Mouse (Mus musculus): ENCODE measurements around the gene Npr2. TPM values are rescaled to one million over a fixed set of nuclear protein-coding genes. Genes with fewer than 3 reads are reported as not detected.
A peak's percentile ranks its signal among the peaks of the same experiment; 100 is the strongest.

The Npr2 gene
- polyA plus RNA-seq, 1 experiment from 2014 or later: 11.1 TPM

DNA sequence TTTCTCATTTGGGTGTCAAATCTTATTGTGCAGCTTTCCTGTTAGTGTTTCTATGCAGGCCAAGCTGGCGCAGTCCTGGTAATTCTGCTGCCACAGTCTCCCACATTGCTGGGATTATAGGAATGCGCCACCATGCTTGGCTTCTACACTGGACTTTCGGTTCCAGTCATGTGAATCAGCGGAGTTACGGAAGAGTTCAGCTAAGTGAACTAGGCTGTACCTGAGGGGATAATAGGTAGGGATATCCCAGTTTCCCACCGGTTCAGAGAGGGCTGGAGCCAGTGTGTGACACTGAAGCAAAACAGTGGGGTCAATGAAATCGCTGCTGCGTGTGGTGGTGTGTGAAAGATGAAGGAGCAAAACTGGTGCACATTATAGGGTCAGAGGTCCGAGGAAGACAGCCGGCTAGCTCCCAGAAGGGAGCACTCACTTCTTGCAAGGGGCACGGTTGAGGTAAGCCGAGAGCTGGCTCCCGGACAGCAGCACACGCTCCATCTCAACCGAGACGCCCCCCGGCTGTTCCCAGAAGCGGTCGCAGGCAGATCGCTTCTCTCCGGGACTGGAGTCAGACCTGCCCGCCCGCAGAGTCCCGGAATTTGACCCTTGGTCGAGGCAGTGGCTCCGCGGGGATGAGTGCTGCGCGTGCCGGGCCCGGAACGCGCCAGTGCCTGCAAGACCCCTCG is 24.1 kb downstream of the Npr2 start:
- DNase-seq (ENCODE audit: low spot score) (no peak), ATAC-seq (replicated peaks; ENCODE audit: low FRiP score, low TSS enrichment, low read depth) (peak; percentile 34)
- WGBS: 6% methylated on average over 33 of the region's 34 CpGs
- Histone ChIP-seq H3K4me3 (ENCODE audit: low read depth, low read length) (peak overlapping the region; percentile 83), H3K27ac (ENCODE audit: low read depth) (peak overlapping the region; percentile 88), H3K27me3 (replicated peaks; ENCODE audit: control insufficient read depth, insufficient read depth, low read length) (no peaks in the 10 kb centered on the region), H3K9me3 (ENCODE audit: control insufficient read depth, low read length) (no peaks in the 10 kb centered on the region), H3K36me3 (ENCODE audit: control insufficient read depth, insufficient read depth, low read length) (no peaks in the 10 kb centered on the region), H3K9ac (ENCODE audit: low read length) (peak overlapping the region; percentile 76), H3K4me1 (replicated peaks; ENCODE audit: control insufficient read depth, insufficient read depth, low read length) (peaks cover 7% of the 10 kb centered on the region), H3K4me2 (ENCODE audit: low read length) (peak overlapping the region; percentile 85)

DNA sequence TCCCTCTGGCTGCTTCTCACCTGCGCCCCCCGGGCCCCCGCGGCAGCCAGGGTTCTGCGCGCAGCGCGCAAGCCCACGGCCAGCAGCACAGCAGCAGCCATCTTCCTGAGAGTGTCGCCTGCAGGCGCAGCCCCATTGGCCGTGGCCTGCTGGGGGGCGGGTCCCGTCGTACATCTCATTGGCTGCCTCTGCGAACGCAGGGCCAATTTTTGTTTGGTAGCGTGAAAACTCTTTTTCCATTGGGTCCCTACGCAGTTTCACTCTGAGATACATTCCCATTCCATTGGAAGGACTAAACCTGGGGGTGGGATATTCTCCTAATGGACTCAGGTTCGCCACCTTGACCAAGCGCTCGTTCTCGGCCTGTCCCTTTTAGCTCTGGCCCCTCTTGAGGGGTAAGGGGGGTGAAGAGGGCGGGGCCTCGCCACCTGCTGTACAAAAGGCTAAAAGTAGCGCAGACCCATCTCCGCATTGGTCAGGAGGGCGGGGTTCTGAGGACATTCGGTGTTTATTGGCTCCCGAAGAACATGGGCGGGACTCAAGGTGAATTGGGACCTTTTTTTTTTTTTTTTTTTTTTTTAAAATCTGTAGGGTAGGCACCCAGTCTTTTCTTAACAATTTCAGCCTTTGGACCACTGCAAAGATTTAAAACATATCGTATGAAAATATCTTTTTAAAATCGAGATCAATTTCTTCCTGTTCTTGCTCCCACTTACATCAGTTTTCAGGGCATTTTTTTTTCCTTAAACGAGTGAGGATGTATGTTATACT is 24.8 kb downstream of the Npr2 start, which contains the start of gene Hint2:
Gene Hint2 (minus strand): TSS at position 128 of the 771 bp plus-strand sequence.
- peak within 1 kb of the TSS; percentile 76 for H3K9ac ChIP-seq (ENCODE audit: low read length)
- peak; percentile 97 for ATAC-seq (replicated peaks; ENCODE audit: low FRiP score, low TSS enrichment, low read depth)
- H3K4me3 ChIP-seq (ENCODE audit: low read depth, low read length): peak within 1 kb of the TSS; percentile 83
- no peaks in the 10 kb centered on the region for H3K9me3 ChIP-seq (ENCODE audit: control insufficient read depth, low read length)
- no peaks in the 10 kb centered on the region for H3K27me3 ChIP-seq (replicated peaks; ENCODE audit: control insufficient read depth, insufficient read depth, low read length)
- H3K36me3 ChIP-seq (ENCODE audit: control insufficient read depth, insufficient read depth, low read length): no peaks in the 10 kb centered on the region
- peak within 1 kb of the TSS; percentile 85 for H3K4me2 ChIP-seq (ENCODE audit: low read length)
- DNase-seq (ENCODE audit: low spot score): peak; percentile 94
- peaks cover 7% of the 10 kb centered on the region for H3K4me1 ChIP-seq (replicated peaks; ENCODE audit: control insufficient read depth, insufficient read depth, low read length)
- peak within 1 kb of the TSS; percentile 88 for H3K27ac ChIP-seq (ENCODE audit: low read depth)
- WGBS: 1% methylated on average over 34 of the region's 34 CpGs

DNA sequence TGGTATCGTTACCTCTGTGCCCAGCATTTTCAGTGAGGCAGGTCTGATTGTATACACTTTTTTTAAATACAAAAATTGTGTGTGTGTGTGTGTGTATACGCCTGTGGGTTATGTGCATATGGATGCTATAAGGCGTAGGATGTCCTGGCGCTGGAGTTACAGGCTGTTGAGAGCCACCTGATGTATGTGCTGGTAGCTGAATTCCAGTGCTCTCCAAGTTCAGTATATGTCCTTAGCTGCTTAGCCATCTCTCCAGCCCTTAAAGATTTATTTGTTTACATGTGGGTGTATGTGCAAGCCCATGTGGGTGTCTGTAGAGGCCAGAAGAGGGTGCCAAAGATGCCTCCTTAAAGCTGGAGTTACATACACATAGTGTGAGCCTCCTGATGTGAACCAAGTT is 25.4 kb downstream of the Npr2 start:
- H3K36me3 ChIP-seq (ENCODE audit: control insufficient read depth, insufficient read depth, low read length): no peaks in the 10 kb centered on the region
- H3K27ac ChIP-seq (ENCODE audit: low read depth): no peak overlapping the region
- H3K4me3 ChIP-seq (ENCODE audit: low read depth, low read length): peak overlapping the region; percentile 83
- DNase-seq (ENCODE audit: low spot score): no peak
- no peaks in the 10 kb centered on the region for H3K9me3 ChIP-seq (ENCODE audit: control insufficient read depth, low read length)
- ATAC-seq (replicated peaks; ENCODE audit: low FRiP score, low TSS enrichment, low read depth): no peak
- H3K27me3 ChIP-seq (replicated peaks; ENCODE audit: control insufficient read depth, insufficient read depth, low read length): no peaks in the 10 kb centered on the region
- peak overlapping the region; percentile 85 for H3K4me2 ChIP-seq (ENCODE audit: low read length)
- H3K4me1 ChIP-seq (replicated peaks; ENCODE audit: control insufficient read depth, insufficient read depth, low read length): peaks cover 7% of the 10 kb centered on the region
- H3K9ac ChIP-seq (ENCODE audit: low read length): no peak overlapping the region
- 57% methylated on average over 4 of the region's 4 CpGs for WGBS

DNA sequence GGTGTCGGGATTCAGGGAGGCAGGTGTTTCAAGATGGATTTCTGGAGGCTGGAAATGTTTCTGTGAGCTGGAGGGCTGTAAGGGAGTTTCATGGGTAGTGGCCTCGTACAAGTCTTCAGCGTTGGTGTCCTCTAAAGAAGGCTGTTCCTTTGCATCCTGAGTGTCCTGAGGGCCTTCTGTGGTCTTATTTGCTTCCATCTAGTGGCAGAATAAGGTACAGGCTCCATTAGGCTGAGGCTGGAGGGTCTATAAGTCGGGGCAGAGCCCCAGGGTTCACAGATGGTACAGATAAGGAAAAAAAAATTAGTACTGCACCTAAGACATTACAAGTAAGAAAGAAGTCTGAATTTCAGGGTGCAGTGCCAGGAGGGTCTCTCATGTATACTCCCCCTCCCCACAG is 34.7 kb downstream of the Npr2 start:
- Histone ChIP-seq H3K4me1 (replicated peaks; ENCODE audit: control insufficient read depth, insufficient read depth, low read length) (peaks cover 11% of the 10 kb centered on the region), H3K27ac (ENCODE audit: low read depth) (no peak overlapping the region), H3K27me3 (replicated peaks; ENCODE audit: control insufficient read depth, insufficient read depth, low read length) (peaks cover 26% of the 10 kb centered on the region), H3K9me3 (ENCODE audit: control insufficient read depth, low read length) (no peaks in the 10 kb centered on the region), H3K36me3 (ENCODE audit: control insufficient read depth, insufficient read depth, low read length) (no peaks in the 10 kb centered on the region), H3K4me2 (ENCODE audit: low read length) (no peak overlapping the region), H3K4me3 (ENCODE audit: low read depth, low read length) (no peak overlapping the region), H3K9ac (ENCODE audit: low read length) (no peak overlapping the region)
- ATAC-seq (replicated peaks; ENCODE audit: low FRiP score, low TSS enrichment, low read depth) (no peak), DNase-seq (ENCODE audit: low spot score) (no peak)
- WGBS: 23% methylated on average over 4 of the region's 4 CpGs

DNA sequence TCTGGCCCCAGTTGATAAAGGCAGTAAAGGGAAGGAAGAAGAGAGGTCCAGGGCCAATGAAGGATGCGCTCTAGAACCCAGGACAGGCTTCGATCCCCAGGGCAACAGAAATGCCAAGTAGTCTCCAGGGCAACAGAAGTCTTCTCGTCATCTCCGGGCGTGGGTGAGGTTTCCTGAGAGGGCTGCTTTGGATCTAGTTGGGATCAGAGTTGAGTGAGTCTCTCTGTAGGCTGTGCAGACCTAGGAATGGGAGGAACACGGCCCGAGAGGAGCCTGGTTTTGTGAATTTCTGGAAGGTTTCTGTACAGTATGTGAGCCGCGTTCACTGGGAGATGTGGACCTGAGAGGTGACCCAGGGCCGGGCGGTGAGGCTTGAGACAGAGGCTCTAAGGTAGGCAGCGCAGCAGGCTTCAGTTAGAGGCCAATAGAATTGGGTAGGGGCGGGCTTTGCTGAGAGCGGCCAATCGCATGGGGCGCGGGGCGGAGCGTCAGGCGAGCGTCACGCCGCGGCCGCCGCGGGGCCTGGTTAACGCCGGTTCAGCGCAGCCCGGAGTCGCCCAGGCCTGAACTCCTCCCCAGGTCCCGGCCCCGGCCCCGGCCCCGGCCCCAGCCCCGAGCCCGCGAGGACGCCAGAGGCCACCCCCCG is 37.2 kb downstream of the Npr2 start, which contains the start of the genes Tmem8b and Fam221b:
Gene Tmem8b (plus strand): TSS at position 190 of the 646 bp plus-strand sequence.
Gene Fam221b (minus strand): TSS at position 364 of the 646 bp plus-strand sequence.
- ATAC-seq (replicated peaks; ENCODE audit: low FRiP score, low TSS enrichment, low read depth) (peak; percentile 91), DNase-seq (ENCODE audit: low spot score) (peak; percentile 92)
- Histone ChIP-seq H3K36me3 (ENCODE audit: control insufficient read depth, insufficient read depth, low read length) (no peaks in the 10 kb centered on the region), H3K9ac (ENCODE audit: low read length) (peak within 1 kb of the TSS; percentile 88), H3K4me2 (ENCODE audit: low read length) (peak within 1 kb of the TSS; percentile 75), H3K9me3 (ENCODE audit: control insufficient read depth, low read length) (no peaks in the 10 kb centered on the region), H3K27ac (ENCODE audit: low read depth) (peak within 1 kb of the TSS; percentile 64; the same call in 1 of the 2 replicates), H3K27me3 (replicated peaks; ENCODE audit: control insufficient read depth, insufficient read depth, low read length) (peaks cover 12% of the 10 kb centered on the region), H3K4me3 (ENCODE audit: low read depth, low read length) (peak within 1 kb of the TSS; percentile 65), H3K4me1 (replicated peaks; ENCODE audit: control insufficient read depth, insufficient read depth, low read length) (peaks cover 11% of the 10 kb centered on the region)
- WGBS: 2% methylated on average over 29 of the region's 41 CpGs

DNA sequence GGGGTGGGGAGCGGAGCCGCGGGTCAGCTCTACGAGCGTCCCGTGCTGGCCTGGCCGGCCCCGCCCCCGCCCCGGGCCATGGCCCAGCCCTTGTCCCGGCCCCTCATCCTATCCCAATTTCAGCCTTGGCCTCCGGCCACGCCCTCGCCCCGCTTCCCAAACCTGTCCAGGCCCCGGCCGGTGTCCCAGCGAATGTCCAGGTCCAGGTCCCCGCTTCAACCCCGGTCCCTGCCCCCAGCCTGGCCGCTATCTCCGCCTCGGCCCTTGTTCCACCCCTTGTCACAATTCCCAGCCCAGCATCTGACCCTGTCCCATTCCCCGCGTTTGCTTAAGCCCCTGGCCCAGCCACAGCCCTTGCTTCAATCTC is 37.7 kb downstream of the Npr2 start:
- peak overlapping the region; percentile 64; the same call in 1 of the 2 replicates for H3K27ac ChIP-seq (ENCODE audit: low read depth)
- peak overlapping the region; percentile 75 for H3K4me2 ChIP-seq (ENCODE audit: low read length)
- peak; percentile 80 for ATAC-seq (replicated peaks; ENCODE audit: low FRiP score, low TSS enrichment, low read depth)
- WGBS: under 1% methylated on average over 24 of the region's 25 CpGs
- H3K36me3 ChIP-seq (ENCODE audit: control insufficient read depth, insufficient read depth, low read length): no peaks in the 10 kb centered on the region
- no peaks in the 10 kb centered on the region for H3K9me3 ChIP-seq (ENCODE audit: control insufficient read depth, low read length)
- H3K4me3 ChIP-seq (ENCODE audit: low read depth, low read length): peak overlapping the region; percentile 65
- peaks cover 11% of the 10 kb centered on the region for H3K4me1 ChIP-seq (replicated peaks; ENCODE audit: control insufficient read depth, insufficient read depth, low read length)
- peaks cover 11% of the 10 kb centered on the region for H3K27me3 ChIP-seq (replicated peaks; ENCODE audit: control insufficient read depth, insufficient read depth, low read length)
- DNase-seq (ENCODE audit: low spot score): no peak
- peak overlapping the region; percentile 88 for H3K9ac ChIP-seq (ENCODE audit: low read length)

DNA sequence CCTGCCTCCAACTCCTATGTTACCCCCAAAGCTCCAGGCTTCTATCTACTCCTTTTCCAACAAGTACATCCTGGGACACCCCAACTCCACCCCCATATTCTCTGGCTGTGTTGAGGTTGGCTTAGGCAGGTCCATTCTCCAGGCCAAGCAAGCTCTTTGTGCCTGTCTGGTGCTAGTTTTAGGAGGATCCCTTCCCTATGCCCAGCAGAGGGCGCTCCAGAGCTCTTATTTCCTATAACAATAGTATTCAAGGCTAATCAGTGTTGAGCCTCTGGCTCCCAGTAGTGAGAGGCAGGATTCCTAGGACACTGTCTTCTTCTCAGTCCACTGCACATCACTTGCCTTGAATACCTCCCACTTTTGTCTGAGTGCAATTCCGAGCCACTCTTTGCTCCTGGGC is 40.3 kb downstream of the Npr2 start:
- Histone ChIP-seq H3K9ac (ENCODE audit: low read length) (no peak overlapping the region), H3K4me3 (ENCODE audit: low read depth, low read length) (no peak overlapping the region), H3K9me3 (ENCODE audit: control insufficient read depth, low read length) (no peaks in the 10 kb centered on the region), H3K36me3 (ENCODE audit: control insufficient read depth, insufficient read depth, low read length) (no peaks in the 10 kb centered on the region), H3K4me2 (ENCODE audit: low read length) (no peak overlapping the region), H3K4me1 (replicated peaks; ENCODE audit: control insufficient read depth, insufficient read depth, low read length) (peaks cover 11% of the 10 kb centered on the region), H3K27me3 (replicated peaks; ENCODE audit: control insufficient read depth, insufficient read depth, low read length) (no peaks in the 10 kb centered on the region), H3K27ac (ENCODE audit: low read depth) (no peak overlapping the region)
- ATAC-seq (replicated peaks; ENCODE audit: low FRiP score, low TSS enrichment, low read depth): no peak
- DNase-seq (ENCODE audit: low spot score): peak; percentile 94
- 9% methylated on average over 2 of the region's 2 CpGs for WGBS

DNA sequence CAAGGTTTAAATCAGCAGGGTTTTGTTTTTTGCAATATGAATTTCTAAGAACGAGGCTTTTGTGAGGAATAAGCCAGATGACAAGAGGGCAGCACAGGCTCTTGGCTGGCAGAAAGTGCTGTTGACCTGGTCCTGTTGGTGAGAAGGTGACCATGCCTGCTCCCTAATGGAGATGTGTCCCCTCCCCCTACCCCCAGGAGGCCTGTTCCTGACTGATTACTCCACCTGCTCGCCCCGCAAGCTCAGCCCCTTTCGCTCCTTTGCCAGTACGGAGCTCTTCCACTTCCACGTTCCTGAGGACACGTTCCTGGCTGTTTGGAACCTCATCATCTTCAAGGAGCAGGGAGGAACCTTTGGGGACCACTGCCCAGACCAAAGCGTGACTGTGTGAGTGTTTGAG is 42.0 kb downstream of the Npr2 start:
- H3K4me2 ChIP-seq (ENCODE audit: low read length): no peak overlapping the region
- peaks cover 11% of the 10 kb centered on the region for H3K4me1 ChIP-seq (replicated peaks; ENCODE audit: control insufficient read depth, insufficient read depth, low read length)
- H3K27me3 ChIP-seq (replicated peaks; ENCODE audit: control insufficient read depth, insufficient read depth, low read length): no peaks in the 10 kb centered on the region
- no peaks in the 10 kb centered on the region for H3K9me3 ChIP-seq (ENCODE audit: control insufficient read depth, low read length)
- WGBS: 77% methylated on average over 8 of the region's 8 CpGs
- 0 out of 2 replicates have a peak, but pooled peaks cover 6% of the 10 kb centered on the region for H3K36me3 ChIP-seq (ENCODE audit: control insufficient read depth, insufficient read depth, low read length)
- DNase-seq (ENCODE audit: low spot score) (no peak), ATAC-seq (replicated peaks; ENCODE audit: low FRiP score, low TSS enrichment, low read depth) (no peak)
- no peak overlapping the region for H3K27ac ChIP-seq (ENCODE audit: low read depth)
- no peak overlapping the region for H3K4me3 ChIP-seq (ENCODE audit: low read depth, low read length)
- H3K9ac ChIP-seq (ENCODE audit: low read length): no peak overlapping the region
